Mouse (Mus musculus) testis, adult 2 months (tissue): Measurements from ENCODE around the gene Lrmda.

Experiments used
- CTCF ChIP-seq: fragments of 200-500 bp; IDR thresholded peaks from 2 replicates; pipeline ENCODE4 v1.5.1; 2012; ENCODE audit warnings: low read depth, mild to moderate bottlenecking, inconsistent platforms, low read length, moderate library complexity; ENCODE audit not compliant: control insufficient read depth, insufficient read depth, insufficient replicate concordance
- POLR2A ChIP-seq: fragments of 200-500 bp; IDR thresholded peaks from 2 replicates; pipeline ENCODE4 v1.6.1; 2012; ENCODE audit warnings: low read depth, mild to moderate bottlenecking, inconsistent platforms, low read length, moderate library complexity; ENCODE audit not compliant: control insufficient read depth

DNA sequence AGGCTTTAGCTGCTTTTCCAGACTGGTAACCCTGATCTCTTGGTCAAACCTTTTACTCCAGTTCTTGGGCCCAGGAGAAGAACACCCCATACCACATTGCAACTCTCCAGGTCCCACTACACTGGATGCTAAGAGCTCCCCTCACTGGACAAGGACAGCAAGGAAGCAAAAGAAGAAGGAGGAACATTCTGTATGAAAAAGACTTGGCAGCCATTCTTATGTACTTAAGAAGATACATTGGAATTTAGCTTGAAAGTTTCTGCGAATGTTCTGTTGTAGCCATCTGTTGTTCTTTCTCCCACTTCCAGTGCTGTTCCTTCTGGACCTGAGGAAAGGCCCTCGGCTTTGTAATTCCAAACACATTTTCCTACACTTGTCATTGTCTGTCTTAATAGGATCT lies 160.2 kb downstream of the Lrmda start:
- TF ChIP-seq POLR2A: no peak
- TF ChIP-seq CTCF: no peak
